Mouse (Mus musculus) liver, embryonic 14.5 days (tissue): ENCODE results near the gene Tmem108. TPM values are rescaled to one million over a fixed set of nuclear protein-coding genes. Genes with fewer than 3 reads are reported as not detected.

Experiments used
- ATAC-seq: fragments of 200-750 bp; cut with Nextera tagmentation; 2 replicates; pipeline ENCODE4 v1.8.0; 2017; ENCODE audit warnings: moderate number of reproducible peaks, mild to moderate bottlenecking, moderate library complexity; ENCODE audit not compliant: insufficient read depth
- DNase-seq, 3 experiments: peaks; one replicate each; pipeline ENCODE4 v3.0.0-alpha.2; 2012 to 2013; ENCODE audit warnings: low read depth in 3 of 3, low spot score in 3 of 3
- H3K27ac ChIP-seq: fragments of 300-500 bp; sonication (generic); 2 replicates; pipeline ENCODE4 v1.5.1; 2014; ENCODE audit warnings: moderate library complexity, mild to moderate bottlenecking, control low read depth, inconsistent platforms
- H3K27me3 ChIP-seq: fragments of 300-500 bp; sonication (generic); 2 replicates; pipeline ENCODE4 v1.6.1; 2014; ENCODE audit warnings: mild to moderate bottlenecking, low read length, moderate library complexity; ENCODE audit not compliant: control insufficient read depth, insufficient read depth
- H3K36me3 ChIP-seq: fragments of 300-500 bp; sonication (generic); replicated peaks from 2 replicates; pipeline ENCODE4 v1.6.1; 2014; ENCODE audit warnings: low read depth; ENCODE audit not compliant: control insufficient read depth, insufficient read depth
- H3K4me1 ChIP-seq, 2 experiments: fragments of 200-500 bp in 1 of 2; fragments of 300-500 bp in 1 of 2; sonication (generic) in 1 of 2; replicated peaks; 2 replicates each; pipeline ENCODE4 v1.6.1; 2012 to 2014; ENCODE audit warnings: antibody characterized with exemption in 1 of 2, inconsistent platforms in 1 of 2, low read length in 1 of 2; ENCODE audit not compliant: control insufficient read depth in 2 of 2, insufficient read depth in 2 of 2
- H3K4me2 ChIP-seq: fragments of 300-500 bp; sonication (generic); 2 replicates; pipeline ENCODE4 v1.6.1; 2014; ENCODE audit warnings: low read depth, mild to moderate bottlenecking, control low read depth, moderate library complexity
- H3K4me3 ChIP-seq, 2 experiments: fragments of 200-500 bp in 1 of 2; fragments of 300-500 bp in 1 of 2; sonication (generic) in 1 of 2; 2 replicates each; pipeline ENCODE4 v1.5.1; 2012 to 2014; ENCODE audit warnings: low read depth in 2 of 2, low read length in 2 of 2, mild to moderate bottlenecking in 2 of 2, control low read depth in 1 of 2, inconsistent platforms in 1 of 2, moderate library complexity in 1 of 2; ENCODE audit not compliant: insufficient read depth in 1 of 2
- H3K9ac ChIP-seq: fragments of 300-500 bp; sonication (generic); replicated peaks from 2 replicates; pipeline ENCODE4 v1.6.1; 2014; ENCODE audit warnings: mild to moderate bottlenecking, control low read depth, moderate library complexity
- H3K9me3 ChIP-seq: fragments of 300-500 bp; sonication (generic); 2 replicates; pipeline ENCODE4 v1.6.1; 2016; ENCODE audit warnings: low read length, mixed read lengths; ENCODE audit not compliant: control insufficient read depth
- CTCF ChIP-seq: IDR thresholded peaks from 2 replicates; pipeline ENCODE4 v1.5.1; 2016; ENCODE audit warnings: antibody characterized with exemption, low read depth, control low read depth
- EP300 ChIP-seq: IDR thresholded peaks from 2 replicates; pipeline ENCODE4 v1.6.1; 2016; ENCODE audit warnings: antibody characterized with exemption, low read depth
- WGBS: fragments of 180-500 bp; shearing (Covaris S2); extraction: QIAGEN DNeasy Blood & Tissue Kit; methylation state at CpG from one replicate; pipeline ENCODE4 v1.1.7; 2014; ENCODE audit not compliant: insufficient replicate concordance; 5-methylcytosine and 5-hydroxymethylcytosine counted together
- polyA plus RNA-seq, 2 experiments: library from polyadenylated mRNA; depleted of rRNA in 1 of 2; stranded (reverse) in 1 of 2; unstranded in 1 of 2; fragments of >200 nt; fragmentation: Nextera tagmentation in 1 of 2; extraction: Ambion mirVana in 1 of 2; gene quantifications; 2 replicates each; pipeline versions ENCODE4 v1.2.1 to v1.2.3; 2012 to 2014

The Tmem108 gene
- polyA plus RNA-seq, 2 experiments: 0.51 to 1.0 TPM

DNA sequence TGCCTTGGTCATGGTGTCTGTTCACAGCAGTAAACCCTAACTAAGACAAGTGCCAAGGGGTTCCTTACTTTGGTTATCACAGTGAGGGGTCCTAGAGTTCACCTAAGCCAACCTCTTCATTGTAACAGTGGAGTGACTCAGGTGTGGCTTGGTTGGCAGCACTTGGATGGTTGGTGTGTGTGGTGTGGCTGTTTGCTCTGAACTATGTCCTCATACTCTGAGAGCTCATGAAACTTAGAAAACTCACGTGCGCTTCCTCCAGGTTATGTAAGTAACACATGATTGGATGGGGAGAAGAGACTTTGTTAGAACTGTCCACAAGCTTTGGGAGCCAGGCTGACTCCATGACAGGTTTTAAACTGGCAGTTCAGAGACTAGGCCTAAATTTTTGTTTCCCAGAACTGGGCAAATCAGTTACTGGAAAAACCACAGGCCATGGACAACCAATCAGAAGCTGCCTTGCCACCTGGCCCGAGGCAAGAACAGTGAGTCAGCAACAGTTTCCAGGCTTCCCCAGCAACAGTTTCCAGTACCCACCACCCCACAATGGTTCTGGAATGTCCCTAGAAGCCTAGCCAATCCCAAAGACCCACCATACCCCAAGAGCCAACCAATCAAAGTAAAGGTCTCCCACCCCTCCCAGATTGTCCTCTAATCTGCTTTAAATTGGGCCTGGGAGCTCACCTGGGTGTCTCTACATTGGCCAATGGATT lies 257.9 kb downstream of the Tmem108 start:
- no peak for ATAC-seq
- Histone ChIP-seq H3K9me3 (no peaks in the 10 kb centered on the region), H3K36me3 (no peaks in the 10 kb centered on the region), H3K9ac (no peak overlapping the region), H3K4me2 (no peak overlapping the region), H3K27ac (no peak overlapping the region), H3K4me3 (no peak overlapping the region), H3K4me1 (peaks cover 0 to 18% of the 10 kb centered on the region in 2 experiments; a peak in 2 of 4 replicates), H3K27me3 (no peaks in the 10 kb centered on the region)
- TF ChIP-seq CTCF (no peak), EP300 (no peak)
- DNase-seq: no peak
- WGBS: 54% methylated on average over 3 of the region's 3 CpGs

DNA sequence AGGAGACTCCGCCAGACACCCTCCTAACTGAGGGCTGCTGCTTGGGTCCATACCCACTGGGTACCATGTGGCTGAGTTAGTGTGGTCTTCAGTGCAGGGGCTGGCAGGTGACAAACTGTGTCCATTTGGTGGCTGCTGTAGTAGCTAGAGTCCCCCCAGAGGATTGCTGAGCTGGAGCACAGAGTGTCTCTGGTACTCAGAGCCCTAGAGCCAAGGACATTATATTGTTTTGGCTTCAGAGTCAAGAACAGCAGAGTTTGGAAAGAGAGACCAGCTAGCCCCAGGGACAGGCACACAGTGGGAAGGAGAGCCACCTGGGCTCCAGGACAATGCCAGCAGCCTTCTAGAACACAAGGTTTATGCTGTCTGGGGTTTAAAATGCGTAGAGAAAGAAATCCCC lies 259.0 kb downstream of the Tmem108 start:
- H3K4me3 ChIP-seq: no peak overlapping the region
- H3K27ac ChIP-seq: no peak overlapping the region
- no peaks in the 10 kb centered on the region for H3K36me3 ChIP-seq
- ATAC-seq (no peak), DNase-seq (no peak)
- WGBS: 67% methylated on average over 2 of the region's 2 CpGs
- H3K4me1 ChIP-seq: peaks cover 0 to 18% of the 10 kb centered on the region in 2 experiments; a peak in 2 of 4 replicates
- TF ChIP-seq CTCF (no peak), EP300 (no peak)
- no peak overlapping the region for H3K4me2 ChIP-seq
- H3K9me3 ChIP-seq: no peaks in the 10 kb centered on the region
- H3K9ac ChIP-seq: no peak overlapping the region
- no peaks in the 10 kb centered on the region for H3K27me3 ChIP-seq

GRCm38 (mm10) chr9:103501861-103502364 lies 259.7 kb downstream of the Tmem108 start:
- no peak for DNase-seq
- Histone ChIP-seq H3K27me3 (no peaks in the 10 kb centered on the region), H3K4me3 (no peak overlapping the region), H3K27ac (no peak overlapping the region), H3K9me3 (no peaks in the 10 kb centered on the region), H3K4me1 (peaks cover 0 to 15% of the 10 kb centered on the region in 2 experiments; a peak in 2 of 4 replicates), H3K9ac (no peak overlapping the region), H3K36me3 (no peaks in the 10 kb centered on the region), H3K4me2 (no peak overlapping the region)
- no peak for ATAC-seq
- TF ChIP-seq CTCF: no peak
- no peak for TF ChIP-seq EP300
- WGBS: 43% methylated on average over 14 of the region's 14 CpGs

DNA sequence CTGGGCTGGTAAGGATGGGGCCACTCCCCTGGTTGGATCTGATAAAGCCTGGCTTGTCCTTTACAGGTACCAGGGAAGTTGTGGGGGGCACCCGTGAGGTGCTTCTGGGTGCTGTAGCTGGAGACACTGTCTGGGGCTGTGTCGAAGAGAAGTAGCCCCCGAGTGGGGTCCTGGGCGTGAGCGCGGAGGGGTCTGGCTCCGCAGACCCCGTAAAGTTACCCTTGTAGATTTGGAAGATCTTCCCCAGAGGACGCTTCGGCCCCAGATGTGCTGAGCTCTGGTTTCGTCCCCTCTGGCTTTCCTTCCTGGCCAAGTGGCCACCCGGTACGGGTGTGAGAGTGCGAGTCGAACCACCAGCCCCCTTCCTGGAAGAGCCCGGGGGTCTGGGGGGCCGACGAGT lies 262.3 kb downstream of the Tmem108 start:
- WGBS: 81% methylated on average over 18 of the region's 18 CpGs
- TF ChIP-seq CTCF (no peak), EP300 (no peak)
- no peaks in the 10 kb centered on the region for H3K9me3 ChIP-seq
- H3K9ac ChIP-seq: no peak overlapping the region
- H3K27me3 ChIP-seq: no peaks in the 10 kb centered on the region
- H3K4me3 ChIP-seq: no peak overlapping the region
- ATAC-seq: no peak
- no peak for DNase-seq
- no peaks in the 10 kb centered on the region for H3K36me3 ChIP-seq
- no peak overlapping the region for H3K27ac ChIP-seq
- H3K4me1 ChIP-seq: peaks cover 0 to 9% of the 10 kb centered on the region in 2 experiments; a peak in 2 of 4 replicates
- H3K4me2 ChIP-seq: no peak overlapping the region

GRCm38 (mm10) chr9:103498699-103499098 lies 262.9 kb downstream of the Tmem108 start:
- no peak for TF ChIP-seq CTCF
- TF ChIP-seq EP300: no peak
- no peaks in the 10 kb centered on the region for H3K36me3 ChIP-seq
- no peak for ATAC-seq
- H3K27ac ChIP-seq: no peak overlapping the region
- H3K4me3 ChIP-seq: no peak overlapping the region
- DNase-seq: no peak
- no peak overlapping the region for H3K4me2 ChIP-seq
- no peaks in the 10 kb centered on the region for H3K9me3 ChIP-seq
- H3K9ac ChIP-seq: no peak overlapping the region
- 34% methylated on average over 8 of the region's 8 CpGs for WGBS
- peaks cover 0 to 9% of the 10 kb centered on the region in 2 experiments; a peak in 2 of 4 replicates for H3K4me1 ChIP-seq
- no peaks in the 10 kb centered on the region for H3K27me3 ChIP-seq
